Mouse (Mus musculus) NIH3T3 (cell line): Measurements from ENCODE around the gene 2610021A01Rik.
"Not testable (repeated sequence)": the region's sequence is repeated elsewhere in the genome, so short reads cannot be mapped to it uniquely, and the experiment has no call there.

Experiments used
- DNase-seq: peaks from one replicate; pipeline ENCODE4 v3.0.0-alpha.2; 2012; ENCODE audit warnings: low read depth

The 2610021A01Rik gene

DNA sequence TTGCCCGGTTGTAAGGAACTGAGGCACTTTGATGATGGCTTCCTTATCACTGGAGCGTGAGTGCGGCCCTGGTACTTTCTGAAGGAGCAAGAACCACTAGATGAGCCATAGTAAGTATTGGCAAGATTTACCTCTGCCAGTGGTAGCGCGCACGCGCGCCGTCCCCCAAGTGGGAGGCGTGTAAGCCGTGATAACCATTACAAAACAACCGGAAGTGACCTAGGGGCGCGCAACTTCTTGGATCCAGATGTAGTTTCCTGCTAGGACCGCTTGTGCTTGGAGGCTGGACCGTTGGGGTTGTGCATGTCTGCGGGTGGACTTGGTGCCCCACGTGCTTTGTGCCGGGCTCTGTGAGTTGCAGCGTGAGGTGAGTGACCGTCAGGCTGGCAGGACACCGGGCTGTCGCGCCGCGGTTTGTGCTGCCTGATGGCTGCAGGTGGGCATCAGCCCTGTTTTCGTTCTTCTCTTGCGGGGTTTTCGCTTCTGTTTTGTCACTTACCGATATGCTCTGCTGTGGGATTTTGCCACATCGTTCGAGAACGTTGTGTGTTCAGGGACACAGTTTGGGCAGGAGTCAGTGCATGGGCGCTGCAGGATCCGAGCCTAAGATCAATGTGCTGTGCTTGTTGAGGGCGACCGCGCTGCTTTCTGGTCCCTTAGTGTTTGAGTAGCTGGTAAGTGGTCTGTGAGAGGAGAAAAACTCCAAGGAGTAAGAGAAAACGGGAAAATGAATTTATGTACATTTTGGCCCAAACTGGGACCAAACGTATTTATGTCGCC is at the start of gene 2610021A01Rik:
2610021A01Rik (plus strand) TSS at position 197 of the 780 bp plus-strand sequence.
- DNase-seq: peak; percentile 98

DNA sequence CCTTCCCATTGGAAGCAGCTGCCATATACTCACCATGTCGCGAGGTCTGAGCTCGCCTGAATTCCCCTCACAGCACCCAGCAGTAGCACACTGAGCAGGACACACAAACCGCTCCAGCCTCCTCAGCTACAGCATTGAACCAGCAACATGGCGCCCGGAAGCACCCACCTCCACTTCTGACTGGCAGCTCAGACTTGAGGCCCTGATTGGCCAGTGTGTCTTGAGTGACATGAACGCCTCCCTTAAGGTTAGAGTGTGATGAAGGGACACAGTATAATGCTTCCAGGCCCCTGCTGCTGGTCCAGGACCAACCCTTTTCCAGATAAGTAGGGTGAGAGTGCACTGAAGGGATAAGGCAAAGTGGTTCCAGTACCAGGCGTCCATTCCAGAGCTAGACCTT is 38.3 kb upstream of the 2610021A01Rik start:
- DNase-seq: peak; percentile 19

DNA sequence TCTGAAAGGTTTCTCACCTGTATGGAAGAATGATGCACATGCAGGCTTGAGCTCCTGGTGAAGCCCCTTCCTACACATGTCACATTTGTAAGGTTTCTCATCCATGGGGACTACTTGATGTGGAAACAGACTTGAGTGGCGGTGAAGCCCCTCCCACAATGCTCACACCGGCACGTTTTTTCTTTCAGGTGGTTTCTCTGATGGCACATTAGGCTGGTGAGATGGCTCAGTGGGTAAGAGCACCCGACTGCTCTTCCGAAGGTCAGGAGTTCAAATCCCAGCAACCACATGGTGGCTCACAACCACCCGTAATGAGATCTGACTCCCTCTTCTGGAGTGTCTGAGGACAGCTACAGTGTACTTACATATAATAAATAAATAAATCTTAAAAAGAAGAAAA is 25.5 kb upstream of the 2610021A01Rik start, which contains the start of gene Gm6871:
Gm6871 (minus strand) TSS at position 101 of the 400 bp plus-strand sequence.
- DNase-seq: not testable (repeated sequence)

DNA sequence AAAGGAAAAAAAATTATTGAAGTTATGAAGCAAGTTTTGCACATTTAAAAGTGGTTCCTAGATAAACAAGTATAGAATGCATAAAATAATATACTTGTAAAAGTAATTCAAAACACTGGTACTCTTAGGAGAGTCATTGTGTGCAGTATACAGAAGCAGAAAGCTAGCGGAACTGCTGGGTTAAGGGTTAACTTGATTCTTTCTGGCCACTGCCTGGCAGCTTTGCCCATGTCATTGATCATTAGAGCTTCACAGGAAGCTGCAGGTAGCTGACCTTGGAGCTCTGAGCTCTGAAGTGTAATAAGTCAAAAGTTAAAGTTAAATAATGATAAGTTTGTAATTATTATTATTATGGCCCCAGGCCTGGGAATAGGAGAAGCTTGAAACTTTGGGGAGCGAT is 21.1 kb upstream of the 2610021A01Rik start:
- no peak for DNase-seq

DNA sequence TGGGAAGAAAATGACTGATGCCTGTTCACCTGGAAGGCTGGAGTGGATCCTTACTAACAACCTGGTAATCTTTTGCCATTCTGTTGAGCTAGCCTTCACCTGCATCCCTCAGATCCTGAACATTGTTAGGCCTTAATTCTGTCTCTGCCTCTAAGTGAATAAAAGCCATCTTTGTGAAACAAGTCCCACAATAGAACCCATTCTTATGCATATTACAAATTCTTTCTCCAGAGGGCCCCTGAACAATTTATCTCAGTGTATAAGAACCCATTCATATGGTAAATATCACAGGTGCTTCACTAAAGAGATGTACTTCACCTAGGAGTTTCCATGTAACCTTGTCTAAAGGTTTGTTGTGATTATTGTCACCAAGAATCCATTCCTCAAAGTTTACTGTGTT is 17.0 kb upstream of the 2610021A01Rik start:
- no peak for DNase-seq

DNA sequence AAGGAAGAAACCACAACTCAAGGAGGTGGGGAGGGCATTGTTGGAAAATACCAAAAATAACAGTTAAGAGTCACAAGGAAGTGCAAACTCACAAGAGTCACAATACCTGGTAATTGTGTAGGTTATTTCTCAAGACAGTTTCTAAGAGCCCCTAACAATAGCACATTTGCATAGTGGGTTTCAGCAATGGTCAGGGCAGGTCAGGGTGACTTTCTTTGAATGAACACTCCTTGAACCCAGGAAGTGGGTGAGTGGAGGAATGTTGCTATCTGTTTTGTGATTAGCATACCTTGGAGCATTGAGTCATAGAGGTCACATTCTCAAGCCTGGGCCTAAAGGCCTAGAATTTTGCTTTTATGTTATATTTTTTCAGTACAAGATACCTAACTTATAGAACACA is 11.2 kb upstream of the 2610021A01Rik start:
- DNase-seq: not testable (repeated sequence)

DNA sequence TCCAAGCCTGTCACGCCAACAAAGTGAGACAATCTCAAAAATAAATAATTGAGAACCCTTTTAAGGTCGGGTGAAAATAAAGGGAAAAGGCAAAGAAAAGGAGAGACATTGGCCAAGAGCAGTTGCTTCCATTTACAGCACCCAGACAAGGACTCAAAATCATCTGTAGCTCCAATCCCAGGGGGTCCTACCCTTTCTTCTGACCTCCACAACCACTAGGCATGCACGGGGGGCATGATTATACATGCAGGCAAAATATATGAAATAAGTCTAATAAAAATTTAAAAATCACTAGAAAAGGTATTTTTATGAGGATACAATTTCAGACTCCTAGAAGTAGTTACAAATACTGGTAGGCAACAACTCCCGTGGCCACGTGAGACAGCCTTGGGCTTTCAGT is 415 bp upstream of the 2610021A01Rik start:
- peak; percentile 27 for DNase-seq

DNA sequence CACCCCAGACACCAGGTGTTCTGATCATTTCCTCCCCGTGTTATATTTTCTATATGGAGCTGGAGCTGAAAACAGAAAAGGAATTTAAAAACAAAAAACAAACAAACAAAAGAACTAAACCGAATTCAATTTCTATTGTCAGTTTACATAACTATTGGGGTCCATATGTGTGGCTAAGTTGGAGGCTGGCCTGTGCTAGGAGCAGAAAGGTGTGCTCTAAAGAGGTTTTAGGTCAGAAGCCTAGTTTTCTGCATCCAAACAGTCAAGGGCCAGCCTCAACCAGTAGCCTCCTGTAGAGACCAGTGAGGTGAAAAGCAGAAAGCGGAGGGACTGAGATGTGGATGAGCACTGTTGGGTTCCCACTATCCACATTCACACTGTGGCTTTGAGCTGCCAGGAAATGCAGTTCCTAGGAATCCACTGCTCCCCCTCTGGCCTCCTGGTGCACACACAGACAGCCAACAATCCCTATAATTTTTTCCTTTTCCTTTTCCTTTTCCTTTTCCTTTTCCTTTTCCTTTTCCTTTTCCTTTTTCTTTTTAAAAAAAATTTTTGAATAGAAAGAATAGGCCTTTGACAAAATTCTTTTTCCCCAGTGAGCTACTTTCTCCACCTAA is 1.0 kb downstream of the 2610021A01Rik start:
- DNase-seq: peak; percentile 58

DNA sequence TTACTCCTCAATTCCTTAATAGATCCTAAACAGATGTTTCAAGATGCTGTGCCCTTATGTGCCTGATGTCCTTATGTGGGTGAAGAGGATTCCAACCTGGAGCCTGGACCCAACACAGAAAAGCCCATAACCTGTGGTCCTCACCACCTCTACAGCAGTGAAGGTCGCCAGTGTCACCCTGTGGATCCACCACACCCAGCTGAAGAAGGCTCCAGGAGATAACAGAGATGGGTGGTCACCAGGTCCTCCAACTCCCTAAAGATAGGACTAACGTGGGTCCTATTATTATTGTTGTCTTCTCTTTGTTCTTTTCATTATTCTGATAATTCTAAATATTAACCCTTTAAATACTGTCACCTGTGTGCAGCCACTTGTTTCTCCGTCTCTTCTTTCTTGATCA is 12.6 kb downstream of the 2610021A01Rik start:
- no peak for DNase-seq

DNA sequence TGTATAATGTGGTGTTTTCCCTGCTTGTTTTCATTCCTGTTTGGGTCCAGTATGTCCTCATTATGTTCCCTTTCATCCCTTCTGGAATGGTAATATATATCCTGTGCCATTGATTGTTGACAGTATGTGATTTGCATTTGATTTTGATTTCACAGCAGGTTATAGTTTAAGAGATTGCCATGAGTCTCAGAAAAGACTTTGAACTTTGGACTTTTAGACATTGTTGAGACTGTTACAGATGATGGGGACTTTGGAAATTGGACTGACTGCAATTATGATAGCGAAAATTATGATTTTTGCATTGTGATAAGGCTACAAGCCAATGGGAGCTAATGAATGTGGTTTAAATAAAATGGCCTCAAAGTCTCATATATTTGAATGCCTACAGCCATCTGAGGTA is 17.2 kb downstream of the 2610021A01Rik start:
- DNase-seq: not testable (repeated sequence)

DNA sequence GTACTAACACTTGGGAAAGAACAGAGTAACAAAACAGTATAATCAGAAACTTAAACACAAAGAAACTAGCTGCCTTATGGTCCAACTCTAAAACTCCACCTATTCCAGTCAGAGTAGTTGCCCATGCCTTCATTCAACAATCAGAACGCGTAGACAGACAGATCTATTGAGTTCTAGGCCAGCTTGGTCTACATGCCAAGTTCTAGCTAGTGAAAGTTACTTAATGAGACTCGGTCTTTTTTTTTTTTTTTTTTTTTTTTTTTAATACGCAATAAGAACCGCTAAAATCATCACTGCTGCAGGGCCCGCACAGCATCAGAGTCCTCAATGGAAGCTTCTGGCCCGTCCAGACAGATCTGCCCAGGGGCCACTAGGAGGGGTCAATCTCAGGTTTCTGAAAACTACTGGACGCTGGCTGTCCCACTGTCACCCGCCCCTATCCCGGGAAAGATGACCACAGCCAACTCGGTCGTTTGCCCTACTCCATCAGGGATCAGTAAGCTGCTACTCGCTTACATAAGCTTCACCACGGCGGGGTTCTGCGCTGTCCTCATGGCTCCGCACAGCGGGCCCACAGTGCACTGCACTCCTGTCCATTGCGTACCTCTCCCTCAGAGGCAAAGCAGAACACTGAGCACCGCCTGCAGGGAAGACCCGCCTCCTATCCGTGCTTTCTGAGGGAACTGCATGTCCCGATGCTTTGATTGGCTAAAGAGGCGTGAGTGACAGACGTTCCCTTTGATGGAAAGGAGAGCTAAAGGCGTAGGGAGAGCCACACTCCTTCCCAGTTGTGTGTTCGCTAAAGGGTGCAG is 33.6 kb downstream of the 2610021A01Rik start, which contains the start of gene Zfp788:
Zfp788 (plus strand) TSS at position 795 of the 812 bp plus-strand sequence.
- peak; percentile 97 for DNase-seq

DNA sequence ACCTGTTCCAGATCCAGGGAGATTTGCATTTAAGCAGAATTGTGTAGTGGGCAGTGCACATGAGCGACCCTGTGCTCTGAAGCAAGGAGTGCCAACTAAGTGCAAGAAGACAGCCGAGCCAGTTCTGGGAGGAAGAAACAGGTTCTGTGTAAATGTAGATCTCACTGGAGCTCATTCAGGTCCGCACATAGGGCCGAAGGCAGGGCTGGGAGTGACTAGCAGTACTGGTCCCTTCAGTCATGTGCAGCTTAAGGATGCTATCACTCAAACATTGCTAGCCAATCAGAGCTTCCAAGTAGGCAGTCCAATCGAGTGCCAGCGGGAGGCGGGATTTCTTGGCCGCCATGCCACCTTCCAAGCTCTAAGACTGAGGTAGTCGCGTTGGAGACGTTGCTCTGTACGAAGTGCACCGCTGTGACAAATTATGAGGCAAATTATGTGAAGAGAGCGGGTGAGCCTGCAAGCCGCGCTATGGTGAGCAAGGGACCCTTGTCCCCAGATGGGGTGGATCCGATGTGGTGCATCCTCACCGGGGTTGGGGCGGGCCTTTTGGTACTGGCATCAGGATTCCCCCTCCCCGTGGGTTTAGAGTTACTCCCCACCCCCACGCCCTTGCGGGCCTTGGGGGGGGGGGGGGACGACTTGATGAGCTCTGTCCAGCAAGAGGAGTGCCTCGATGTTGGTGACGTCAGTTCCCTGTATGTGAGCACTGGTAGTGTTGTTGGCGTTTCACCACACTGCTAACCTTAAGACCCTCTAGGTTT is 34.4 kb downstream of the 2610021A01Rik start:
- peak; percentile 97 for DNase-seq

DNA sequence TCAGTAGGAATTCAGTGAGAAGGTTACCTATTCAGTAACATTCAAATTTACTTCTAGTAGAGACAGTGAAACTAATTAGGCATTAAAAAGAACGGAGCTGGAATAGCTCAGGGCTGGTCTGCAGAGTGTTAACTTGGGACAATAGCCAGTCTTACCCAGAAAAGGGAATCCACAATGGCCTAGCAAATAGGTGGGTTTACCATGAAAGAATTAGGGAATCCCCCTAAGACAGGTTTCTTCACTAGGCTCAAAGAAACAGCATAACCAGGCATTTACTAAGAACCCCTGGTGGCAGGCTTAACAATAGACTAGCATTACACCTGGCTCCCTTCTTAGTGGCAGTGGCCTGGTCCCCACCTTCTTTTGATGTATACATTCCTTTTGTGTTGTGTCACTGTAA is 75.3 kb downstream of the 2610021A01Rik start:
- DNase-seq: not testable (repeated sequence)
